Mouse (Mus musculus): Measurements from ENCODE around the gene Grm1.
"Not testable (repeated sequence)": the region's sequence is repeated elsewhere in the genome, so short reads cannot be mapped to it uniquely, and the experiment has no call there.

Grm1 gene

GRCm38 (mm10) chr10:11081611-11082398, at the start of gene Grm1:
TSS of gene Grm1 (minus strand) at chr10:11082356.
- DNase-seq (ENCODE audit: low read depth in 2 of 2, low spot score in 2 of 2) = no peak

GRCm38 (mm10) chr10:11121781-11122180, 39.6 kb upstream of the Grm1 start:
- DNase-seq (ENCODE audit: low read depth in 2 of 2, low spot score in 2 of 2) = no peak

- no peak for DNase-seq (ENCODE audit: low read depth in 2 of 2, low spot score in 2 of 2)
These were observed 16.4 kb upstream of the Grm1 start for GRCm38 (mm10) chr10:11098475-11099044.

- no peak for DNase-seq (ENCODE audit: low read depth in 2 of 2, low spot score in 2 of 2)
These were observed 4.2 kb upstream of the Grm1 start for GRCm38 (mm10) chr10:11086348-11086747.

DNA sequence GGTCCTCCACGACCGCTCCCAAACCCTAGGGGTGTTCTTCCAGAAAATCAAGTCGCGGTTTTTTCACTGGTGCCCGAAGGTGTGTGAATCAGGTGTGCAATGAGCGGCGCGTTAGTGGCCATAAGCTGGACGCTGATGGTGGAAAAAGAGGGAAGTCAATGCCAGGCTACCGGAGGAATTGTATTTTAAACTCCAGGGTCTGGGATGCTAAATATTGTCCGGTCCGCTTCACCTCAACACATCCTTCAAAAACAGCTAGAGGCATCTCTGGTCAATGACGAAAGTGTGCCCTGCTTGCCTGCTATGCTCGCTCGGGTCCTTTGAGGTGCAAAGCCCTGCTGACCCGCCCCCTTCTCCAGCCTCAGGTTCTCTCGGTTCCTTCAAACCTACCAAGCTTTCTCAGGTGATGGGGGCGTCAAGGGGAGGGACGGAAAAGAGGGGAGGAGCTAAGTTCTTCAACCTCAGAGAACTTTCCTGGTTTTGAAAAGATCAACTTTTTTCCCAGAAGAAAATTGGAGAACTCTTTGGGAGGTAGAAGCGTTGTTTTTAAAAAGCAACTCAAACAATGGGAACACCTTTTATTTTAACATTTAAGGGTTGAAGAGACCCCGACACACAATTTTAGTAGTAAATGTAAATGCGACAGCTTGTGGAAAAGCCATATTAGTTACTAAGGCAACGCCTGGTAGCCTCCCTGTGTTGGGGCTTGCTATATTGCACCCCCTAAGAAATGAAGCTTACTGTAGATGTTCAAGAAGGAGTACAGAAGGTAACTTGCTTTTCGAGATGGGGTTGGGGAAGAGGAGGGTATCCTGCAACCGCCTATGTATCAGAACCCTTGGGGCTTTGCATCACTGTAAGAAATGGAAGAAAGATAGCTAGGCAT, 1.2 kb downstream of the Grm1 start:
- no peak for DNase-seq (ENCODE audit: low read depth in 2 of 2, low spot score in 2 of 2)

DNA sequence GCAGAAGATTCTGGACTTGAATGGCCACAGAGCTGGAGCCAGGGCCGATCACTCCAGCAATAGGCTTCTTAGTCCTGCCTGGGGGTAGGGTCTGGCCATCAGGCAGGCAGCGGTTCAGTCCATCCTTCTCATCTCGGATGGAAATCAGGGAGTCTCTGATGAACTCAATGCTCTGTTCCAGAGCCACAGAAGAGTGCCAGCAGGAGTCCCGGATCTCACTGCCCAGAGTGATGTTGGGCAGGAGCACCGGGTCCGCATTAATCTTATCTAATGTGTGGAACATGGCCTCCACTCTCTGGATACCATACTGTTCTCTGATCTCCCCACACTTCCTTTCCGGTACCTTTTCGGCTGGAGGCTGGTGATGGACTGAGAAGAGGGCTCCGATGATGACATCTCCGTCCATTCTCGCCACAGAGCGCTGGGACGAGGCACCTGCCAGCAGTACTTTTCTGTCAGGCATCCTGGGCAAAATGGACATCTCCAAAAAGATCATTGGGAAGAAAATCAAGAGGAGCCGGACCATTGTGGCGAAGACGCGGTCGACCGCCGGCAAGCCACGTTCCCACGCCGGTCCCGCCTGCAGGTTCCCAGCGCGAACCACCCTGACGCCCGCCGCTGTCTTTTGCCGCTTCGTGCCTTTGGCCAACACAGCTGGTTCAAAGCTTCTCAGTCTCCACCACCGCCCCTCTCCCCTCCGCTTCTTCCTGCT, 2.0 kb downstream of the Grm1 start:
- no peak for DNase-seq (ENCODE audit: low read depth in 2 of 2, low spot score in 2 of 2)

- DNase-seq (ENCODE audit: low read depth in 2 of 2, low spot score in 2 of 2) = no peak
These were observed 2.6 kb downstream of the Grm1 start for GRCm38 (mm10) chr10:11079506-11079905.

DNA sequence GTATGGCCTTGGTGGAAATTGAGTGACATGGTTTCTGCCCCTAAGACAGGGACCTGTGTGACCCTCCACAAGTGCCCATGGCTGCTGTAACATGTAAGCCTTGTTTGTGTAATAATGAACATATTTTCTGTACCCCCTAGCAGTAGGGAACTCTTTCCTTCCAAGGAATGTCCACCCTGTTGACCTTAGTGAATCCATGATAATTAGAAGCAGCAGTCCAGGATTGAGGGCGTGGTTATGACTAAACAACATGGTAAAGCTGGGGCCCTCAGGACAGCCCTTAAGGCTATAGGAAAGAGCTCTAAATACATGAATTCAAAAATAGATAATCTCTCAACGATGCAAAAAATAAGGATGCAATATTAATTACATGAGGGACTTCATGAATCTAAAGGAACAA, 17.0 kb downstream of the Grm1 start:
- DNase-seq (ENCODE audit: low read depth in 2 of 2, low spot score in 2 of 2) = no peak

DNA sequence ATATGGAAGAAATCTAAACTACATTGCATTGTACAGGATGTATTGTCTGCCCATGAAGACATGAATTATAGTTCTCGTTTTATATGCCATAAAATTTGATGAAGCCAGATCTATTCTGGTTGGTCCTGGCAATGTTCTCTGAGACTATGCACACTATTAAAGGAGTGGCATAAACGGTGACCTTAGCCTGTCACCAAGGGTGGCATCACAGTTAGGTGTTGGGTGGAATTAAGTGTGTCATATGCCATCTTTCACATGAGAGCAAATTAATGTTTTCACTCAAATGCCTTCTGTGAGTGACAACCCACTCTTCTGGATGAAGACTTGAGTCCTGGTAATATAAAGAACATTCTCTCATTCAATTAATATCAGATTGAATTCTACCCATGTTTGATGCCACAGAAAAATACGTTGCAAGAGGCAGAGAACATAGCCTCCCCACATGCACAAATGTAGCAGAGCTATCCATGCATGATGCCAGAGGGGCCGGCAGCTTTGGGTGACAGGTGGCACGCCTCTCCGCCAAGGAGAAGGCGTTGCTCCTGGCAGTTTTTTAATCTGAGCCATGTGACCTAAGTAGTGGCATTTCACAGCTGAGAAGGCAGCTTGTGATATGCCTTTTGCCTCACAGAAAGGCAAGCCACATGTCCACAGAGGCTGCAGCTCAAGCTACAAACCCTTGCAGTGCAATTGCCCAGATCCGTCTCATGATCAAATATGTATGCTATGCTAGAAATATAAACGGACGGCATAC, 20.7 kb downstream of the Grm1 start:
- no peak for DNase-seq (ENCODE audit: low read depth in 2 of 2, low spot score in 2 of 2)

DNA sequence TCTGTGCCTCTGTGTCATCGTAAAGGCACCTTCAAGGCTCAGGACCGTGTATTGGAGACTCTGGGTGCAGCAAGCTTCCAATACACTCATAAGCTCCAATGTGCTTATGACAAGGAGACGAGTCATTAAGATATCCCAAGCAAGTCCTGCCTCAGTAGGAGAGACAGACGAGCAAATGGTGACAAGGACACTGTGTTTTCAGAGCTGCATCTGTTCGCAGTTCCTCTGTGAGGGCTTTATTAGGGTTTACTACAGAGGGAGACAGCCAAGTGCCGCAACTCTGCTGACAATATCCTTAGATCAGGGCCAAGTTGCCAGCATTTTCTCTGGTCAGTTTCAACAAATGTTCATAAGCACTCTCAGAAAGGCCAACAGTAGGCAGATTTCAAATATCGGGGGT, 32.8 kb downstream of the Grm1 start:
- no peak for DNase-seq (ENCODE audit: low read depth in 2 of 2, low spot score in 2 of 2)

GRCm38 (mm10) chr10:11045421-11045820, 36.7 kb downstream of the Grm1 start:
- not testable (repeated sequence) for DNase-seq (ENCODE audit: low read depth in 2 of 2, low spot score in 2 of 2)

DNA sequence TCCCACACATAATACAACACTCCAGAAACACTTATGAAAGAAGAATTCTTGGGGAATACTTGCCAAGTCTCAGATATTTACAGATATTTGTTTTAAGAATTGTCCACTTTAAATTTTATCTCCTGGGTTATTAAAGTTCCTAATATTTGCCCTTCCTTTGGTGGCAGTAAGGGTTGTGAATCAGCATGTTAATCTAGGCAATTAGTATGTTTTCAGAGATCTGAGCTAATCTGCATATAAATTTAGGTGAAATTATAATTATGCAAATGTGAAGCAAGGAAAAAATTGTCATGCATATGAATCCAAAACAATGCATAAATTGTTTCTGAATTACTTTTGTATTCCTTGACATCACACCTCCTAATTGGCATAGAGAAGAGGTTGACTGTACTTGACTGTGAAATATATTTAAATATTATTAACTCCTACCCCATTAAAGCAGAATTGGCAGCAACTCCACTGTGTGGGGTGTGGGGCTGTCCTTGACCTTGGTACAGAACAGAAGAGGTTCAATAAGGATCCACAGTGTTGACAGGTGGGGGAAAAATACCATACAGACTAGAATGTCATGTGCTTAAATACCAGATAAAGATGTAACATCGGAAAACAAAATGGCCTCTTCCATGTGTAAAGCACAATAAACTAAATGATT, 37.6 kb downstream of the Grm1 start:
- DNase-seq (ENCODE audit: low read depth in 2 of 2, low spot score in 2 of 2) = no peak

- DNase-seq (ENCODE audit: low read depth in 2 of 2, low spot score in 2 of 2) = no peak
These were observed 42.8 kb downstream of the Grm1 start for GRCm38 (mm10) chr10:11039323-11039722.

GRCm38 (mm10) chr10:11032221-11032620, 49.9 kb downstream of the Grm1 start:
- no peak for DNase-seq (ENCODE audit: low read depth in 2 of 2, low spot score in 2 of 2)

DNA sequence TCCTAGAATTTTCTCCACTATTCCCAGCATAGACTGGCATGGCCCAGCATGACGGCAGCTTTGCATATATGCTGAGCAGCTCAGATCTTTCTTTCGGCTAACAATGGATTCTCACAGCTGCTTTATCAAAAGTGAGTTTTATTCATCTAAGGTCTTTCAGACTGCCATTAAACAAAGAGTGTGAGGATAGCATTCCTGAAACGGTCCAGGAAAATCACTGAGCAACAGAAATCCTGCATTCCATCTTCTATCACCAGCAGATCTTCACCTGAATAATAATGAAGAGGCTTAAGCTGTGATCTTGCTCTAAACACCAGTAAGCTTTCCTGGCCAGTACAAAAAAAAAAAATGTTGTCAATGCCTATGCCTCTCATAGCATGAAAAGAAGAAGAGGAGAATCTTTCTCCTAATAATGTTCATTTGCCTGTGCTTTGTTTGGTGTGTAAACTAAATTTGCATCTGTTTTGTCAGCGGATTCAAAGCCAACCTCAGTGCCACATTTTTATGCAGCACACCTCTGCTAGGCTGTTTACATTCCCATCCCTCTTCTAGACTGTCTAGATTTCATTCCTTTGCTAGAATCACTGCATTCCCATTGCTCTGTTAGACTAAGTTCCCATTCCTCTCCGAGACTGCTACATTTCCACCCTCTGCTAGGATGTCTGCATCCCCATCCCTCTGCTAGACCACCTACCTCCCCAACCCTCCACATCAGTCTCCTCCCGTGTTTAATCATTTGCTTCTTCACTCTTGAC, 56.2 kb downstream of the Grm1 start:
- DNase-seq (ENCODE audit: low read depth in 2 of 2, low spot score in 2 of 2) = no peak

DNA sequence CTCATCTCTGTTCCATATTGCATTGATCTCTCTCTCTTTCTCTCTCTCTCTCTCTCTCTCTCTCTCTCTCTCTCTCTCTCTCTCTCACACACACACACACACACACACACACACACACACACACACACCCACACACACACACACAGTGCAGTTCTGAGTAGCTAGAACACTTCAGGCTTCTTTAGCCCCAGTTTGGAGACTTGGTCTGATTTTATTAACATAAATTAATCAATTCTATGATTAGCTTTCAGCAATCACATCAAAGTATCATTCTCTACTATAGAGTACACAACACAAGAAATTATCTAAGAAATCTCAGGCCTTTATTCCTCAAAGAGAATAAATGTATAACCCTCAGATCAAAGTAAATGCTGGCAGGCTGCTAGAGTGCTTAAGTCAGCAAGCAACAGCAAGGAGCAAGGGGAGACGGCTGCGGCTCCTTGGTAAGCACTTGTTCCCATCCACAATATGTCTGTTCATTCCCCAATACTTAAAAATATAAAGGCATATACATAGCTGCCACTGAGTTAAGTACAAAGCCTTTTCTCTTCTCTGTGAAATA, 63.1 kb downstream of the Grm1 start:
- DNase-seq (ENCODE audit: low read depth in 2 of 2, low spot score in 2 of 2) = no peak

- no peak for DNase-seq (ENCODE audit: low read depth in 2 of 2, low spot score in 2 of 2)
These were observed 68.5 kb downstream of the Grm1 start for GRCm38 (mm10) chr10:11013653-11014052.

GRCm38 (mm10) chr10:10996766-10997165, 85.4 kb downstream of the Grm1 start:
- DNase-seq (ENCODE audit: low read depth in 2 of 2, low spot score in 2 of 2) = no peak

- DNase-seq (ENCODE audit: low read depth in 2 of 2, low spot score in 2 of 2) = no peak
These were observed 90.4 kb downstream of the Grm1 start for GRCm38 (mm10) chr10:10991708-10992107.

Measured in CD8-positive naive resting alpha-beta T cell, adult 2 months (primary cell).